Mouse (Mus musculus): ENCODE results near the gene Epha2. TPM values are rescaled to one million over a fixed set of nuclear protein-coding genes. Genes with fewer than 3 reads are reported as not detected.
A peak's percentile ranks its signal among the peaks of the same experiment; 100 is the strongest.

Epha2 gene
- polyA plus RNA-seq, 1 experiment from 2014 or later = 11.8 TPM

GRCm38 (mm10) chr4:141283176-141283878 is 17.7 kb upstream of the Epha2 start:
- peaks cover 61% of the 10 kb centered on the region for H3K4me1 ChIP-seq (replicated peaks; ENCODE audit: control insufficient read depth, insufficient read depth, low read length)
- H3K4me2 ChIP-seq (ENCODE audit: low read depth, low read length) = no peak overlapping the region
- no peak for ATAC-seq (ENCODE audit: low read depth)
- H3K27me3 ChIP-seq (ENCODE audit: control insufficient read depth, insufficient read depth, low read depth, low read length) = peaks cover 3% of the 10 kb centered on the region
- H3K9ac ChIP-seq (ENCODE audit: low read length) = no peak overlapping the region
- H3K27ac ChIP-seq (ENCODE audit: low read length) = peak overlapping the region; percentile 48
- no peaks in the 10 kb centered on the region for H3K9me3 ChIP-seq (ENCODE audit: control insufficient read depth, low read length)
- no peaks in the 10 kb centered on the region for H3K36me3 ChIP-seq (ENCODE audit: control insufficient read depth, insufficient read depth, low read length)
- H3K4me3 ChIP-seq (ENCODE audit: low read length) = no peak overlapping the region
- WGBS = 52% methylated on average over 10 of the region's 12 CpGs

- H3K4me2 ChIP-seq (ENCODE audit: low read depth, low read length) = no peak overlapping the region
- H3K4me1 ChIP-seq (replicated peaks; ENCODE audit: control insufficient read depth, insufficient read depth, low read length) = peaks cover 63% of the 10 kb centered on the region
- H3K27ac ChIP-seq (ENCODE audit: low read length) = peak overlapping the region; percentile 48
- no peaks in the 10 kb centered on the region for H3K9me3 ChIP-seq (ENCODE audit: control insufficient read depth, low read length)
- WGBS = 24% methylated on average over 8 of the region's 8 CpGs
- peaks cover 4% of the 10 kb centered on the region for H3K27me3 ChIP-seq (ENCODE audit: control insufficient read depth, insufficient read depth, low read depth, low read length)
- 0 out of 2 replicates have a peak, but pooled peaks have one; percentile 9 for ATAC-seq (ENCODE audit: low read depth)
- no peaks in the 10 kb centered on the region for H3K36me3 ChIP-seq (ENCODE audit: control insufficient read depth, insufficient read depth, low read length)
- no peak overlapping the region for H3K4me3 ChIP-seq (ENCODE audit: low read length)
- H3K9ac ChIP-seq (ENCODE audit: low read length) = no peak overlapping the region
These were observed 17.1 kb upstream of the Epha2 start for GRCm38 (mm10) chr4:141283879-141284411.

GRCm38 (mm10) chr4:141284486-141284885 is 16.6 kb upstream of the Epha2 start:
- Histone ChIP-seq H3K27ac (ENCODE audit: low read length) (no peak overlapping the region), H3K4me3 (ENCODE audit: low read length) (no peak overlapping the region), H3K9me3 (ENCODE audit: control insufficient read depth, low read length) (no peaks in the 10 kb centered on the region), H3K36me3 (ENCODE audit: control insufficient read depth, insufficient read depth, low read length) (no peaks in the 10 kb centered on the region), H3K4me1 (replicated peaks; ENCODE audit: control insufficient read depth, insufficient read depth, low read length) (peaks cover 58% of the 10 kb centered on the region), H3K27me3 (ENCODE audit: control insufficient read depth, insufficient read depth, low read depth, low read length) (peaks cover 4% of the 10 kb centered on the region), H3K4me2 (ENCODE audit: low read depth, low read length) (no peak overlapping the region), H3K9ac (ENCODE audit: low read length) (no peak overlapping the region)
- WGBS = 59% methylated on average over 3 of the region's 3 CpGs
- no peak for ATAC-seq (ENCODE audit: low read depth)

GRCm38 (mm10) chr4:141285128-141285527 is 15.9 kb upstream of the Epha2 start:
- H3K4me2 ChIP-seq (ENCODE audit: low read depth, low read length) = no peak overlapping the region
- WGBS = 35% methylated on average over 8 of the region's 8 CpGs
- no peak overlapping the region for H3K4me3 ChIP-seq (ENCODE audit: low read length)
- peak overlapping the region; percentile 19; the same call in 1 of the 2 replicates for H3K27ac ChIP-seq (ENCODE audit: low read length)
- H3K9ac ChIP-seq (ENCODE audit: low read length) = no peak overlapping the region
- no peak for ATAC-seq (ENCODE audit: low read depth)
- H3K9me3 ChIP-seq (ENCODE audit: control insufficient read depth, low read length) = no peaks in the 10 kb centered on the region
- H3K27me3 ChIP-seq (ENCODE audit: control insufficient read depth, insufficient read depth, low read depth, low read length) = peaks cover 4% of the 10 kb centered on the region
- H3K4me1 ChIP-seq (replicated peaks; ENCODE audit: control insufficient read depth, insufficient read depth, low read length) = peaks cover 54% of the 10 kb centered on the region
- H3K36me3 ChIP-seq (ENCODE audit: control insufficient read depth, insufficient read depth, low read length) = no peaks in the 10 kb centered on the region

GRCm38 (mm10) chr4:141286860-141287517 is 14.1 kb upstream of the Epha2 start:
- H3K36me3 ChIP-seq (ENCODE audit: control insufficient read depth, insufficient read depth, low read length) = no peaks in the 10 kb centered on the region
- peaks cover 50% of the 10 kb centered on the region for H3K4me1 ChIP-seq (replicated peaks; ENCODE audit: control insufficient read depth, insufficient read depth, low read length)
- H3K27ac ChIP-seq (ENCODE audit: low read length) = peak overlapping the region; percentile 70
- H3K9ac ChIP-seq (ENCODE audit: low read length) = peak overlapping the region; percentile 13; the same call in 1 of the 2 replicates
- H3K9me3 ChIP-seq (ENCODE audit: control insufficient read depth, low read length) = no peaks in the 10 kb centered on the region
- peak; percentile 77 for ATAC-seq (ENCODE audit: low read depth)
- H3K27me3 ChIP-seq (ENCODE audit: control insufficient read depth, insufficient read depth, low read depth, low read length) = peaks cover 13% of the 10 kb centered on the region
- H3K4me3 ChIP-seq (ENCODE audit: low read length) = no peak overlapping the region
- H3K4me2 ChIP-seq (ENCODE audit: low read depth, low read length) = peak overlapping the region; percentile 1; the same call in 1 of the 2 replicates
- WGBS = 10% methylated on average over 20 of the region's 20 CpGs

GRCm38 (mm10) chr4:141287518-141288004 is 13.5 kb upstream of the Epha2 start:
- 0 out of 2 replicates have a peak, but pooled peaks have one; percentile 10 for ATAC-seq (ENCODE audit: low read depth)
- Histone ChIP-seq H3K36me3 (ENCODE audit: control insufficient read depth, insufficient read depth, low read length) (no peaks in the 10 kb centered on the region), H3K9ac (ENCODE audit: low read length) (peak overlapping the region; percentile 11; the same call in 1 of the 2 replicates), H3K9me3 (ENCODE audit: control insufficient read depth, low read length) (no peaks in the 10 kb centered on the region), H3K4me1 (replicated peaks; ENCODE audit: control insufficient read depth, insufficient read depth, low read length) (peaks cover 45% of the 10 kb centered on the region), H3K27me3 (ENCODE audit: control insufficient read depth, insufficient read depth, low read depth, low read length) (peaks cover 13% of the 10 kb centered on the region), H3K27ac (ENCODE audit: low read length) (peak overlapping the region; percentile 64), H3K4me3 (ENCODE audit: low read length) (no peak overlapping the region), H3K4me2 (ENCODE audit: low read depth, low read length) (peak overlapping the region; percentile 1; the same call in 1 of the 2 replicates)
- 9% methylated on average over 15 of the region's 15 CpGs for WGBS

- peaks cover 13% of the 10 kb centered on the region for H3K27me3 ChIP-seq (ENCODE audit: control insufficient read depth, insufficient read depth, low read depth, low read length)
- H3K4me1 ChIP-seq (replicated peaks; ENCODE audit: control insufficient read depth, insufficient read depth, low read length) = peaks cover 44% of the 10 kb centered on the region
- no peak overlapping the region for H3K9ac ChIP-seq (ENCODE audit: low read length)
- H3K27ac ChIP-seq (ENCODE audit: low read length) = 0 out of 2 replicates have a peak overlapping the region, but pooled peaks have one; percentile 8
- no peak overlapping the region for H3K4me2 ChIP-seq (ENCODE audit: low read depth, low read length)
- H3K36me3 ChIP-seq (ENCODE audit: control insufficient read depth, insufficient read depth, low read length) = no peaks in the 10 kb centered on the region
- H3K9me3 ChIP-seq (ENCODE audit: control insufficient read depth, low read length) = no peaks in the 10 kb centered on the region
- no peak overlapping the region for H3K4me3 ChIP-seq (ENCODE audit: low read length)
- 49% methylated on average over 8 of the region's 8 CpGs for WGBS
- ATAC-seq (ENCODE audit: low read depth) = no peak
These were observed 12.9 kb upstream of the Epha2 start for GRCm38 (mm10) chr4:141288152-141288551.

- peaks cover 37% of the 10 kb centered on the region for H3K4me1 ChIP-seq (replicated peaks; ENCODE audit: control insufficient read depth, insufficient read depth, low read length)
- H3K9me3 ChIP-seq (ENCODE audit: control insufficient read depth, low read length) = no peaks in the 10 kb centered on the region
- H3K9ac ChIP-seq (ENCODE audit: low read length) = peak overlapping the region; percentile 59
- H3K36me3 ChIP-seq (ENCODE audit: control insufficient read depth, insufficient read depth, low read length) = no peaks in the 10 kb centered on the region
- peak overlapping the region; percentile 34 for H3K4me3 ChIP-seq (ENCODE audit: low read length)
- WGBS = 2% methylated on average over 46 of the region's 47 CpGs
- no peak for ATAC-seq (ENCODE audit: low read depth)
- H3K4me2 ChIP-seq (ENCODE audit: low read depth, low read length) = peak overlapping the region; percentile 64
- no peak overlapping the region for H3K27ac ChIP-seq (ENCODE audit: low read length)
- peaks cover 13% of the 10 kb centered on the region for H3K27me3 ChIP-seq (ENCODE audit: control insufficient read depth, insufficient read depth, low read depth, low read length)
These were observed 9.3 kb upstream of the Epha2 start for GRCm38 (mm10) chr4:141291571-141292375.
